Mouse (Mus musculus) cerebellum, postnatal 14 days (tissue): Measurements from ENCODE around the gene Barhl1.

Experiments
- DNase-seq, 2 experiments: peaks; one replicate each; pipeline ENCODE4 v3.0.0; 2021; ENCODE audit warnings: mixed read lengths in 2 of 2

Gene Barhl1

DNA sequence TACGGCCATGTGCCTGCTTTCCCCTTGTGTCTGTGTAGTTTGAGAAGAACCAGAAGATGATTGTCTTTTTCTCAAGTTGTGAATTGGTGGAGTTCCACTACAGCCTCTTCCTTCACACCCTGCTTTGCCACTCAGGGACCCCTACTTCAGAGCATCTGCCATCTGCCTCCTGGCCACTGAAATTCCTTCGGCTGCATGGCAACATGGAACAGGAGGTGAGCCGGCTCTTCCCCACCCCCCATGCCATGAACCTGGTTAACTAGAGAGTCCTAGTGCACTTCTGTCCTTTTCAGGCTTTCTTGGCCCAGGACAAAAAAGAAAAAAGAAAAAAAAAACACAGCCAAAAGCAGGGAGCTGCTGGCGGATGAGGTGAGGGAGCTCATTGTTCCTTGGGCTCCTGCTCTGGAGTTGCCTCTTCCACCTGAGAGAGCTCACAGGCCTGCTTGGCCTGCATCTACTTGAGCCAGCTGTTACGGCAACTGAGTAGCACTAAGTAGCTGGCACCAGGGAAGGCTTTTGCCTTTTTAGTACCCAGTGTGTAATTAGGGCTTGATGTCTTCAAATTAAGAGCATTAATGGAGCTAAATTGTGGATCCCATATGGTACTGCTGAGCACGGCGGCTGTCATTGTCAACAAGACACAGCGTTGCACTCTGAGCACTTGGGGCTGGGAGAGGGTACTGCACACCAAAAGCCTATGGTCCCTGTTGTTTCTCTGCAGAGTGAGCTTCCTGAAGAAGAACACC, 55.6 kb downstream of the Barhl1 start:
- peak; percentile 50 to 63 for DNase-seq

DNA sequence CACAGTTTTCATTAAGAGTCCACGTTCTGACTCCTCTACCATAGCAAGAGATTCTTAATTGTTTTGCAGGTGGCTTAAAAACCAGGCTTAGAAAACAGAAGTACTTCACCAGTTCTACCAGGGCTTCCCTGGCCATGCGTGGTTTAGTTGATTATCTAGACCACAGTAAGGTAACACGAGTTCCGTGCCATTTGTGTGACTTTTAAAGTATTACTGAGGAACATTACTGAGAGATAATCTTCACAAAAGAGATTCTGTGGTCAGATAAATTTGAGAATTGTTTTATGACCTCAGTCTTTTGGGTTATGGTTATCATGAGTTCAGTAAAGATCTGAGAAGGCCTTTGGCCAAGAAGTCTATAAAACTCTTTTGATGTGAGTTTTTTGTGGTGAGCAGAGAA, 57.2 kb downstream of the Barhl1 start:
- no peak for DNase-seq
